Mouse (Mus musculus) CH12F3 (cell line): ENCODE data around the gene Pilra.

Source experiments
- in situ Hi-C: fragments of 300-500 bp; cut with MboI; formaldehyde crosslinking; loops from 2 replicates; pipeline ENCODE4 v1.14.3; 2020; ENCODE audit warnings: low sequenced_read_pairs

The Pilra gene

GRCm38 (mm10) chr5:137825030-137825429 lies 11.1 kb downstream of the Pilra start:
- in situ Hi-C loops, result no loop called here

GRCm38 (mm10) chr5:137823455-137824045 lies 12.5 kb downstream of the Pilra start:
- in situ Hi-C loops, result no loop called here

- in situ Hi-C loops, result no loop called here
Measured at GRCm38 (mm10) chr5:137822602-137823001, 13.5 kb downstream of the Pilra start.

- in situ Hi-C loops, result no loop called here
Measured at GRCm38 (mm10) chr5:137822126-137822525, 14.0 kb downstream of the Pilra start.

GRCm38 (mm10) chr5:137817466-137818222 lies 18.4 kb downstream of the Pilra start:
- in situ Hi-C loops, result no loop called here

DNA sequence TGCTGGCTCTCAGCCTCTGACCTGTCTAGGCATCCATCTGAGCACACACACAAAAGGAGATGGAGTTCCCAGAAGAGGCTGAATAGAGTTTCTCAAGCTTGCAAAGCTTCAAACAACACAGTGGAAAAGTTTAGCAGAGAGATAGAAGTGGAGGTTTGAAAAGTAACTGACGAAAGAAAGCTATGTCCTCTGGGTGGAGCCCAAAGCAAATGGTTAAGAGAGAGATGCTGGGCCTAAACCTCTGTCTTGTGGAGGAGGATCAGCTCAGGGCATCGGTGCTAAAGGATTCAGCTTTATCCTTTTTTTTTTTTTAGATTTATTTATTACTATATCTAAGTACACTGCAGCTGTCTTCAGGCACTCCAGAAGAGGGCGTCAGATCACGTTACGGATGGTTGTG lies 27.8 kb downstream of the Pilra start:
- in situ Hi-C loops, result no loop called here

- in situ Hi-C loops, result no loop called here
Measured at GRCm38 (mm10) chr5:137806158-137806557, 29.9 kb downstream of the Pilra start.

- in situ Hi-C loops, result no loop called here
Measured at GRCm38 (mm10) chr5:137800917-137801316, 35.2 kb downstream of the Pilra start.

DNA sequence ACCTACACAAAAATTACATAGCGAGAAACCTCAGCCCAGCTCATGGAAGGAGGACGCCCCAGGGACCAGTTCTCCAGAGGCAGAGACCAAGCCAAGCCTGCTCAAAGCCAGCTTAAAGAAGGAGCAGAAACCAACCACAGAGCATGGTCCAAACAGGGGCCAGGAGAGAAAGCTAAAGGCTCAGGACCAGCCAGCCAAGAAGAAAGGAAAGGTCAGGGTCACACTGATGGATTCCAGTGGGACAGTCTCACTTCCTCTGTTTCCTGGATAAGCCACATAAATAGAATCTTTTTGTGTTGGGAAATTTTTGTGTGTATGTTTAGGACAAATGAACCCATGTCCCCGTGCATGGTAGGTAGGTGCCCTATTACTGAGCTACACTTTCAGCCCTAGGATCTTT lies 39.5 kb downstream of the Pilra start:
- in situ Hi-C loops, result no loop called here

DNA sequence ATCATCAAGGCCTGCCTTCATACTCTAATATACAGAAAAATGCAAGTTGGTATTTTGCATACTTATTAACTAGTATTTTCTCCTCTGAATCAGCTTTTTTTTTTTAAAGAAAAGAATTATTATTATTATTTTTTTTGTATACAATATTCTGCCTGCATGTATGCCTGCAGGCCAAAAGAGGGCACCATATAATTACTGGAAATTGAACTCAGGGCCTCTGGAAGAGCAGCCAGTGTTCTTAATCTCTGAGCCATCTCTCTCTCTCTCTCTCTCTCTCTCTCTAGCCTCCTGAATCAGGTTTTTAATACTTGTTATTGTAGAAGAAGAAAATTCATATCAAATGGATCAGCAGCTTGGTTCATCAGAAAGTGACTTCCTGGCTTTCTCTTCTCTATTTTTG lies 44.5 kb downstream of the Pilra start:
- in situ Hi-C loops, result loop anchor here (5.0 kb wide), 1 partner anchor 86 kb away; no protein-coding TSS in a partner anchor

- in situ Hi-C loops, result no loop called here
Measured at GRCm38 (mm10) chr5:137788946-137789531, 47.0 kb downstream of the Pilra start.

GRCm38 (mm10) chr5:137788171-137788570 lies 47.9 kb downstream of the Pilra start:
- in situ Hi-C loops, result no loop called here

GRCm38 (mm10) chr5:137787151-137787928 lies 48.7 kb downstream of the Pilra start, which contains the start of the genes Mepce and Zcwpw1:
Gene Mepce (minus strand): TSS chr5:137787655.
Gene Zcwpw1 (plus strand): TSS chr5:137787798.
- in situ Hi-C loops, result no loop called here

GRCm38 (mm10) chr5:137786109-137786942 lies 49.8 kb downstream of the Pilra start:
- in situ Hi-C loops, result no loop called here

- in situ Hi-C loops, result no loop called here
Measured at GRCm38 (mm10) chr5:137785164-137786031, 50.7 kb downstream of the Pilra start.

GRCm38 (mm10) chr5:137784546-137784945 lies 51.5 kb downstream of the Pilra start:
- in situ Hi-C loops, result no loop called here

DNA sequence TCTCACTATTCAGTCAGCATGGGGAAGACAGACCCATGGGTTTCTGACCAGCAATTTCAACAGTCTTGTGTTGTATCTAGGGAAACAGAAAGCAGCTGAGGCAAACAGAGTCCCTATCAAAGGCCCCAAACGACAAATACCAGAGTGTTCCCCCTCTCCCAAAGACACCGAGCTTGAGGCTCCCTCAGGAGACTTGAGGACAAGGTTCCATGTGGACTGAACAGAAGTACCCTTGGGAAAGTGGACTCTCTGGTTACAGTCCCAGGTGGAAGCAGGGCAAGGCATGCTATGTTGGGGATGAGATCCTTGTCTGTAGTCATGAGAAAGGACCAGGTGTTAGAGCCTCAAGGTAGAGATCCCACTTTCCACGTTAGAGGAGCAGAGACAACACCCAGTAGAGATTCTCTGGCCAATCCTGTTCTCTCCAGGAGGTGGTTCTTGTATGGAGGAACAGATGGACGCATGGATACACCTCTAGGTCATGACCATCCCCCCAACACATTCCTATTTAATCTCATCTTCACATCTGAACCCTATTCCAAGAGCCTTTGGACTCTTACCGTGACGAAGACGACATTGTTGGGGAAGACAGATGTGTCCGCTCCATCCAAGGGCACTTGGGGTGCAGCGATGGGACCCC lies 52.1 kb downstream of the Pilra start:
- in situ Hi-C loops, result no loop called here

DNA sequence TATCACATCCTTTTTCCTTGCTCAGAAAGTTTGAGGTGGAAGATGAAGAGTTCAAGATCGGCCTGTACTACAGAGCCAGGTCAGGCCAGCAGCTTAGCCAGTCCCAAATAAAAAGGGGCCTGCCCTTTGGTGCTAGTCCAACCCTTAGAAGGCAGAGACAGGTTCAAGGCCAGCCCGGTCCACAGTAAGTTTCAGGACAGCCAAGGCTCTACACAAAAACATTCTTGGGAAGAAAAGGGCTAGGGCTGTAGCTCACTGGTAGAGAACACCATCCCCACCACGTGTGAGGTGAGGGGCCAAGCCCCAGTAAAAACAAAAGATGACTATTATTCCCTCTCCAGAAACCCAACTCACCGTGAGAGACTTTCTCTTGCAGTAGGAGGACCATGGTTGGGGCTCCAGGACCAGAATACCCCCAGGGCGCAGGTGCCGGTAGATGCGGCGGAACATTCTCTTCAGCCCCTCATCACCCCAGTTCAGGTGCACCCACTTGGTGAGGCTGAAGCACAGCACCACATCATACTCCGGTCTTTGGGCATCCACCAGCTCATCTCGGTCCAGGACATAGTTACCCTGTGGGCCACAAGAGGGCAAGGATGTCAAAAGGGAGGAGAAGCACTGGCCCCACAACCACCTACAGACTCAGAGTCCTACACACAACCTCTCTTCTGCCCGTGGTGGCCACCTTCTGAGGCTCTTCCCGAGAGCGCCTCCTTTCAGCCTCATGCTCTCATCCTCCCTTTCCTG lies 53.1 kb downstream of the Pilra start:
- in situ Hi-C loops, result no loop called here
